Mouse (Mus musculus) limb, embryonic 14.5 days (tissue): ENCODE data around the gene Tns1. TPM values are rescaled to one million over a fixed set of nuclear protein-coding genes. Genes with fewer than 3 reads are reported as not detected.
A peak's percentile ranks its signal among the peaks of the same experiment; 100 is the strongest.

Experiments used
- ATAC-seq: fragments of 200-750 bp; cut with Nextera tagmentation; 2 replicates; pipeline ENCODE4 v1.8.0; 2017; ENCODE audit warnings: low read depth, moderate number of reproducible peaks, moderate TSS enrichment; ENCODE audit not compliant: low FRiP score
- DNase-seq: peaks from one replicate; pipeline ENCODE4 v3.0.0-alpha.2; 2015; ENCODE audit warnings: low spot score
- H3K27ac ChIP-seq: fragments of 300-500 bp; sonication (generic); replicated peaks from 2 replicates; pipeline ENCODE4 v1.5.1; 2014; ENCODE audit warnings: low read depth, mild to moderate bottlenecking, low read length, moderate library complexity, mixed read lengths
- H3K27me3 ChIP-seq: fragments of 300-500 bp; sonication (generic); 2 replicates; pipeline ENCODE4 v1.6.1; 2014; ENCODE audit warnings: low read length, mixed read lengths; ENCODE audit not compliant: control insufficient read depth, insufficient read depth
- H3K36me3 ChIP-seq: fragments of 300-500 bp; sonication (generic); 2 replicates; pipeline ENCODE4 v1.6.1; 2014; ENCODE audit warnings: mild to moderate bottlenecking, low read length, moderate library complexity, mixed read lengths; ENCODE audit not compliant: control insufficient read depth, insufficient read depth
- H3K4me1 ChIP-seq: fragments of 300-500 bp; sonication (generic); 2 replicates; pipeline ENCODE4 v1.6.1; 2014; ENCODE audit warnings: antibody characterized with exemption, low read length, mixed read lengths; ENCODE audit not compliant: control insufficient read depth, insufficient read depth
- H3K4me2 ChIP-seq: fragments of 300-500 bp; sonication (generic); replicated peaks from 2 replicates; pipeline ENCODE4 v1.6.1; 2014; ENCODE audit warnings: low read depth, mild to moderate bottlenecking, low read length, moderate library complexity; ENCODE audit not compliant: severe bottlenecking
- H3K4me3 ChIP-seq: fragments of 300-500 bp; sonication (generic); replicated peaks from 2 replicates; pipeline ENCODE4 v1.5.1; 2014; ENCODE audit warnings: low read length
- H3K9ac ChIP-seq: fragments of 300-500 bp; sonication (generic); 2 replicates; pipeline ENCODE4 v1.6.1; 2014; ENCODE audit warnings: mild to moderate bottlenecking, low read depth, low read length, moderate library complexity; ENCODE audit not compliant: severe bottlenecking
- H3K9me3 ChIP-seq: fragments of 300-500 bp; sonication (generic); 2 replicates; pipeline ENCODE4 v1.6.1; 2016; ENCODE audit warnings: low read length; ENCODE audit not compliant: control insufficient read depth
- POLR2A ChIP-seq: fragments of 200-500 bp; IDR thresholded peaks from 2 replicates; pipeline ENCODE4 v1.8.0; 2012; ENCODE audit warnings: inconsistent platforms, mild to moderate bottlenecking, moderate library complexity, borderline replicate concordance; ENCODE audit not compliant: insufficient read depth, insufficient read length; ENCODE audit errors: extremely low read depth
- WGBS: fragments of 180-500 bp; shearing (Covaris S2); extraction: QIAGEN DNeasy Blood & Tissue Kit; methylation state at CpG from one replicate; pipeline ENCODE4 v1.1.7; 2014; 5-methylcytosine and 5-hydroxymethylcytosine counted together
- polyA plus RNA-seq, 2 experiments: library from polyadenylated mRNA; depleted of rRNA in 1 of 2; stranded (reverse) in 1 of 2; unstranded in 1 of 2; fragments of >200 nt; fragmentation: Nextera tagmentation in 1 of 2; extraction: Ambion mirVana in 1 of 2; gene quantifications; 2 replicates each; pipeline versions ENCODE4 v1.2.1 to v1.2.3; 2012 to 2014

Gene Tns1
- polyA plus RNA-seq, 2 experiments = 38.0 to 51.3 TPM

DNA sequence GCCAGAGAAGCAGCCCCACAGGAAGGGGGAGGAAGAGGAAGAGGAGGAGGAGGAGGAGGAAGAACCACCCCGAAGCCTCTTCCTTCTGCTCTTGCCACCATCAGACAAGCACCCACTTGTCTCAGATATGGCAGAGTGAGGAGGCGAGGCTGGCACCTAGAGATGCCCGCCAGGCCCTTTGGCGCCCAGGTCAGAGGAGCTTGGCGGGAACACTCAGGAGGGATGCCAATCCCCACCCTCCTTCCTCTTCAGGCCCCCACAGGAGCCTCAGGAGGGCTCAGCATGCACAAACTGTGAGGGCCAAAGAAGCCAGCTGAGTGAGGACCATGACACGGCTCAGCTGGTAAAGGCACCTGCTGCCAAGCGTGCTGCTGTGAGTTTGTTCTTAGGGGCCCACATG, 3.1 kb downstream of the Tns1 start:
- DNase-seq (no peak), ATAC-seq (no peak)
- no peak overlapping the region for H3K4me2 ChIP-seq
- H3K4me1 ChIP-seq = no peaks in the 10 kb centered on the region; the same call in 1 of the 2 replicates
- peaks cover 10% of the 10 kb centered on the region; the same call in 1 of the 2 replicates for H3K27me3 ChIP-seq
- WGBS = 83% methylated on average over 6 of the region's 7 CpGs
- H3K4me3 ChIP-seq = no peak overlapping the region
- no peaks in the 10 kb centered on the region for H3K9me3 ChIP-seq
- no peak for TF ChIP-seq POLR2A
- H3K27ac ChIP-seq = no peak overlapping the region
- H3K36me3 ChIP-seq = no peaks in the 10 kb centered on the region
- H3K9ac ChIP-seq = no peak overlapping the region

- H3K4me3 ChIP-seq = no peak overlapping the region
- no peak overlapping the region for H3K9ac ChIP-seq
- DNase-seq (no peak), ATAC-seq (no peak)
- H3K36me3 ChIP-seq = no peaks in the 10 kb centered on the region
- no peaks in the 10 kb centered on the region; the same call in 1 of the 2 replicates for H3K4me1 ChIP-seq
- no peak overlapping the region for H3K27ac ChIP-seq
- TF ChIP-seq POLR2A = no peak
- H3K9me3 ChIP-seq = no peaks in the 10 kb centered on the region
- 100% methylated on average over 1 of the region's 1 CpGs for WGBS
- H3K4me2 ChIP-seq = no peak overlapping the region
- H3K27me3 ChIP-seq = peaks cover 8% of the 10 kb centered on the region; the same call in 1 of the 2 replicates
Measured at GRCm38 (mm10) chr1:74119115-74119514, 5.1 kb downstream of the Tns1 start.

DNA sequence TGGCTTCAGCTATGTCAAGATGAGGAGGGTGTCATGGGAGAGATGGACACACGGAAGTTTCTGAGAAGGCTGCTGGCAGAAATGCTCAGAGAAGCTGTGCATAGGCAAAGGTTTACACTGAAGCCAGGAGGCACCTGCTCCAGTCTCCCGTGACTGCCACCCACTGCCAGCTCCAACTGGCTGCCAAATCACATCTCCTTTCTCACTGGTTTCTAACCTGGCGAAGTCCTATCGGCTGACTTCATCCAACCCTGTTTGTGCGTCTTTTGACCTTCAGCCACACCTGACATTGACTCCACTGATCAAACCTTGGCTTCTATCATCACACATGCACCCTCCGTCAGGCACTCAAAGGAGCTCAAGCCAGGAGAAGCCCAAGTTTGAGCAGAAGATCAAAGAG, 6.4 kb downstream of the Tns1 start:
- no peak overlapping the region for H3K4me2 ChIP-seq
- no peak for TF ChIP-seq POLR2A
- H3K4me1 ChIP-seq = peaks cover 4% of the 10 kb centered on the region
- H3K27ac ChIP-seq = no peak overlapping the region
- H3K27me3 ChIP-seq = 0 out of 2 replicates have a peak, but pooled peaks cover under 1% of the 10 kb centered on the region
- ATAC-seq (no peak), DNase-seq (no peak)
- H3K36me3 ChIP-seq = no peaks in the 10 kb centered on the region
- H3K4me3 ChIP-seq = no peak overlapping the region
- no peaks in the 10 kb centered on the region for H3K9me3 ChIP-seq
- no peak overlapping the region for H3K9ac ChIP-seq
- WGBS = 90% methylated on average over 6 of the region's 6 CpGs

DNA sequence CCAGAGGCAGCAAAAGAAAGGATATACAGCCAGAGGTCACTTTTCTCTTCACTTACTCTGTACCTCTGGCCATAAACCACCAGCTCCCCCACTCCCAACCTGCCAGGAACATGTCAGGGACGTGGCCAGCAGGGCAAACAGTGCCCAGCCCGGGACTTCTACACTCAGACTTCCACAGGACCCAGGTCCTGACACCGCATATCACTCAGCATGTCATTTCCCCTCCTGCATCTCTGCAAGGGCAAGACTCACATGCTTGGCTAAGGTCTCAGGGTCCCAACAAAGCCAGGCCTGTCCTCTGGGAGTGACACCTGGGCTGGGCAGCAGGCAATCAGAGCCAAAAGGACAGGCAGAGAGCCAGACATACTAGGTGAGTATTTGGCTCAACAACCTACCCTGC, 11.2 kb downstream of the Tns1 start:
- Histone ChIP-seq H3K9me3 (no peaks in the 10 kb centered on the region), H3K27ac (no peak overlapping the region), H3K4me1 (peaks cover 22% of the 10 kb centered on the region), H3K27me3 (no peaks in the 10 kb centered on the region), H3K36me3 (no peaks in the 10 kb centered on the region), H3K4me3 (no peak overlapping the region), H3K4me2 (no peak overlapping the region), H3K9ac (no peak overlapping the region)
- DNase-seq (no peak), ATAC-seq (no peak)
- no peak for TF ChIP-seq POLR2A
- WGBS = 27% methylated on average over 3 of the region's 3 CpGs

DNA sequence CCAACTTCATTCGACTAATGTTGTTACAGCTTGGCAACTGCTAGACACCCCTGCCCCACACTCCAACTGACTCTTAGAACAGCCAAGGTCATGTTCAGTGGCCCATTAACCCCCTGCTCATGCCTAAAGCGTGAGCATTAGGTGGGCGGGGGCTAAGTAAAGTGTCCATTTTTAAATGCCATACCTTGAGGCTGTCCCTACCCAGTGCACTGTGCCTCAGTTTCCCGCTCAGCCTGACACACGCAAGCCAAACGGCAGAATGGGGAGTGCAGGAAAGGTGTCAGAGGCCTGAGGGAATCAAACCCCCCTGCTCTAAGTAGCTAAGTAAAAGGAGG, 12.6 kb downstream of the Tns1 start:
- no peaks in the 10 kb centered on the region for H3K36me3 ChIP-seq
- no peak for TF ChIP-seq POLR2A
- H3K9ac ChIP-seq = 0 out of 2 replicates have a peak overlapping the region, but pooled peaks have one; percentile 28
- ATAC-seq (no peak), DNase-seq (no peak)
- H3K27me3 ChIP-seq = no peaks in the 10 kb centered on the region
- H3K4me2 ChIP-seq = no peak overlapping the region
- no peaks in the 10 kb centered on the region for H3K9me3 ChIP-seq
- peaks cover 24% of the 10 kb centered on the region for H3K4me1 ChIP-seq
- H3K27ac ChIP-seq = peak overlapping the region; percentile 20; the same call in 1 of the 2 replicates
- no peak overlapping the region for H3K4me3 ChIP-seq
- 31% methylated on average over 6 of the region's 6 CpGs for WGBS
